Mouse (Mus musculus) CH12.LX (cell line): ENCODE data around the gene Gtpbp2. TPM values are rescaled to one million over a fixed set of nuclear protein-coding genes. Genes with fewer than 3 reads are reported as not detected.

ENCODE experiments used
- DNase-seq: peaks from one replicate; pipeline ENCODE4 v3.0.0-alpha.2; 2013; ENCODE audit errors: extremely low read depth
- H3K27ac ChIP-seq: 2 replicates; pipeline ENCODE4 v1.5.1; 2012; ENCODE audit warnings: low read depth, mild to moderate bottlenecking, control low read depth, moderate library complexity; ENCODE audit not compliant: insufficient read depth
- H3K27me3 ChIP-seq: replicated peaks from 2 replicates; pipeline ENCODE3; 2012; ENCODE audit warnings: inconsistent platforms
- H3K36me3 ChIP-seq, 2 experiments: replicated peaks in 1 of 2; 2 replicates each; pipeline versions ENCODE3 to v1.6.1; 2012; ENCODE audit warnings: inconsistent platforms in 1 of 2, low read length in 1 of 2, mild to moderate bottlenecking in 1 of 2, mixed read lengths in 1 of 2, moderate library complexity in 1 of 2; ENCODE audit not compliant: control insufficient read depth in 1 of 2, insufficient read depth in 1 of 2
- H3K4me1 ChIP-seq, 2 experiments: 2 replicates each; pipeline ENCODE4 v1.6.1; 2012; ENCODE audit warnings: inconsistent platforms in 1 of 2, moderate library complexity in 1 of 2; ENCODE audit not compliant: insufficient read depth in 2 of 2, control insufficient read depth in 1 of 2
- H3K4me2 ChIP-seq: 2 replicates; pipeline ENCODE4 v1.6.1; 2012; ENCODE audit warnings: low read depth, mild to moderate bottlenecking, control low read depth; ENCODE audit not compliant: poor library complexity, insufficient read depth, severe bottlenecking
- H3K4me3 ChIP-seq, 3 experiments: fragments of 150-350 bp in 1 of 3; sonication (generic) in 1 of 3; replicated peaks in 1 of 3; 2 replicates each; pipeline versions ENCODE3 to v1.5.1; 2011 to 2012; ENCODE audit warnings: low read depth in 2 of 3, low read length in 2 of 3, mild to moderate bottlenecking in 2 of 3, moderate library complexity in 2 of 3, control low read depth in 1 of 3, improper control_type of control experiment in 1 of 3, inconsistent platforms in 1 of 3, mixed read lengths in 1 of 3; ENCODE audit not compliant: poor library complexity in 1 of 3
- H3K79me2 ChIP-seq: replicated peaks from 2 replicates; pipeline ENCODE4 v1.6.1; 2012; ENCODE audit warnings: mild to moderate bottlenecking, moderate library complexity; ENCODE audit not compliant: control insufficient read depth, poor library complexity, insufficient read depth, severe bottlenecking; ENCODE audit errors: extremely low read depth
- H3K9ac ChIP-seq: 2 replicates; pipeline ENCODE4 v1.6.1; 2012; ENCODE audit warnings: low read depth, mild to moderate bottlenecking, control low read depth, moderate library complexity; ENCODE audit not compliant: insufficient read depth
- H3K9me3 ChIP-seq: replicated peaks from 2 replicates; pipeline ENCODE3; 2012; ENCODE audit warnings: low read length, inconsistent platforms, mixed read lengths
- BHLHE40 ChIP-seq: IDR thresholded peaks from 2 replicates; pipeline ENCODE4 v1.6.1; 2011; ENCODE audit warnings: mild to moderate bottlenecking, low read depth, low read length, improper control_type of control experiment
- CHD1 ChIP-seq: IDR thresholded peaks from 2 replicates; pipeline ENCODE4 v1.6.1; 2012; ENCODE audit warnings: low read depth, low read length, improper control_type of control experiment, inconsistent platforms
- CHD2 ChIP-seq: IDR thresholded peaks from 2 replicates; pipeline ENCODE4 v1.6.1; 2011; ENCODE audit warnings: low read length, improper control_type of control experiment
- CTCF ChIP-seq, 2 experiments: IDR thresholded peaks in 1 of 2; conservative IDR thresholded peaks in 1 of 2; 2 replicates each; pipeline ENCODE4 v1.5.1; 2011 to 2012; ENCODE audit warnings: low read depth in 2 of 2, low read length in 2 of 2, improper control_type of control experiment in 1 of 2, inconsistent platforms in 1 of 2, mild to moderate bottlenecking in 1 of 2, moderate library complexity in 1 of 2
- E2F4 ChIP-seq: IDR thresholded peaks from 2 replicates; pipeline ENCODE4 v1.6.1; 2011; ENCODE audit warnings: low read depth, low read length, improper control_type of control experiment; ENCODE audit not compliant: insufficient replicate concordance
- ELF1 ChIP-seq: IDR thresholded peaks from 2 replicates; pipeline ENCODE4 v1.6.1; 2014; ENCODE audit warnings: low read depth, mild to moderate bottlenecking, inconsistent platforms, low read length, improper control_type of control experiment
- EP300 ChIP-seq: IDR thresholded peaks from 2 replicates; pipeline ENCODE4 v1.6.1; 2011; ENCODE audit warnings: low read length, improper control_type of control experiment
- ETS1 ChIP-seq: conservative IDR thresholded peaks from 2 replicates; pipeline ENCODE4 v1.6.1; 2012; ENCODE audit warnings: low read depth, mild to moderate bottlenecking, inconsistent platforms, low read length, improper control_type of control experiment, moderate library complexity
- HCFC1 ChIP-seq: IDR thresholded peaks from 2 replicates; pipeline ENCODE4 v1.6.1; 2012; ENCODE audit warnings: low read depth, mild to moderate bottlenecking, inconsistent platforms, low read length, improper control_type of control experiment
- JUND ChIP-seq: conservative IDR thresholded peaks from 2 replicates; pipeline ENCODE4 v1.6.1; 2011; ENCODE audit warnings: low read depth, low read length, improper control_type of control experiment
- MAX ChIP-seq: IDR thresholded peaks from 2 replicates; pipeline ENCODE4 v1.6.1; 2011; ENCODE audit warnings: low read length, improper control_type of control experiment
- MAZ ChIP-seq: IDR thresholded peaks from 2 replicates; pipeline ENCODE4 v1.6.1; 2012; ENCODE audit warnings: low read depth, mild to moderate bottlenecking, inconsistent platforms, low read length, improper control_type of control experiment, moderate library complexity
- MEF2A ChIP-seq: IDR thresholded peaks from 2 replicates; pipeline ENCODE4 v1.6.1; 2014; ENCODE audit warnings: low read depth, mild to moderate bottlenecking, inconsistent platforms, low read length, improper control_type of control experiment, borderline replicate concordance
- MXI1 ChIP-seq: IDR thresholded peaks from 2 replicates; pipeline ENCODE4 v1.6.1; 2011; ENCODE audit warnings: mild to moderate bottlenecking, low read depth, low read length, improper control_type of control experiment
- MYC ChIP-seq: IDR thresholded peaks from 2 replicates; pipeline ENCODE4 v1.6.1; 2011; ENCODE audit warnings: low read depth, mild to moderate bottlenecking, improper control_type of control experiment, low read length
- NELFE ChIP-seq: IDR thresholded peaks from 2 replicates; pipeline ENCODE4 v1.6.1; 2011; ENCODE audit warnings: low read depth, low read length, improper control_type of control experiment
- POLR2A ChIP-seq: IDR thresholded peaks from 2 replicates; pipeline ENCODE4 v1.6.1; 2011; ENCODE audit warnings: low read depth, mild to moderate bottlenecking, improper control_type of control experiment, low read length
- RAD21 ChIP-seq: IDR thresholded peaks from 2 replicates; pipeline ENCODE4 v1.6.1; 2011; ENCODE audit warnings: low read depth, mild to moderate bottlenecking, low read length, improper control_type of control experiment, moderate library complexity
- SIN3A ChIP-seq: IDR thresholded peaks from 2 replicates; pipeline ENCODE4 v1.6.1; 2012; ENCODE audit warnings: low read length, improper control_type of control experiment, inconsistent platforms
- SMC3 ChIP-seq: IDR thresholded peaks from 2 replicates; pipeline ENCODE4 v1.6.1; 2011; ENCODE audit warnings: low read depth, low read length, improper control_type of control experiment
- TBP ChIP-seq: conservative IDR thresholded peaks from 2 replicates; pipeline ENCODE4 v1.6.1; 2011; ENCODE audit warnings: low read depth, low read length, improper control_type of control experiment
- TCF12 ChIP-seq: IDR thresholded peaks from 2 replicates; pipeline ENCODE4 v1.6.1; 2014; ENCODE audit warnings: low read depth, mild to moderate bottlenecking, inconsistent platforms, low read length, improper control_type of control experiment
- USF1 ChIP-seq: IDR thresholded peaks from 2 replicates; pipeline ENCODE4 v1.6.1; 2014; ENCODE audit warnings: low read depth, mild to moderate bottlenecking, inconsistent platforms, low read length, improper control_type of control experiment
- USF2 ChIP-seq: conservative IDR thresholded peaks from 2 replicates; pipeline ENCODE4 v1.6.1; 2011; ENCODE audit warnings: low read depth, low read length, improper control_type of control experiment
- ZC3H11A ChIP-seq: IDR thresholded peaks from 2 replicates; pipeline ENCODE4 v1.6.1; 2012; ENCODE audit warnings: low read depth, mild to moderate bottlenecking, inconsistent platforms, low read length, improper control_type of control experiment
- ZKSCAN1 ChIP-seq: IDR thresholded peaks from 2 replicates; pipeline ENCODE4 v1.6.1; 2012; ENCODE audit warnings: low read depth, inconsistent platforms, low read length, improper control_type of control experiment, borderline replicate concordance
- ZNF384 ChIP-seq: IDR thresholded peaks from 2 replicates; pipeline ENCODE4 v1.6.1; 2012; ENCODE audit warnings: low read depth, low read length, improper control_type of control experiment, inconsistent platforms
- dilution Hi-C: fragments of 300-500 bp; cut with MboI; formaldehyde crosslinking; loops from 2 replicates; pipeline ENCODE4 v1.14.3; 2020; ENCODE audit warnings: low sequenced_read_pairs; ENCODE audit not compliant: extremely low pct_unique_long_range_greater_than_20kb, extremely low pct_ligation_motif_present
- in situ Hi-C: fragments of 300-500 bp; cut with MboI; formaldehyde crosslinking; loops from 3 replicates; pipeline ENCODE4 v1.14.3; 2019; ENCODE audit warnings: low sequenced_read_pairs, low pct_ligation_motif_present, low pct_unique_long_range_greater_than_20kb, mixed read lengths
- polyA plus RNA-seq: library from polyadenylated mRNA; unstranded; fragments of >175 nt; gene quantifications from 2 replicates; pipeline ENCODE4 v1.2.1, GENCODE M21; 2012; ENCODE audit warnings: low read depth; ENCODE audit not compliant: insufficient read length
- total RNA-seq, 2 experiments: library from RNA; depleted of rRNA; stranded (reverse); fragments of 300-350 nt in 1 of 2; fragments of >200 nt in 1 of 2; gene quantifications; 2 replicates each; pipeline ENCODE4 v1.2.3; 2012 to 2014

Gene Gtpbp2
- total and polyA plus RNA-seq, 3 experiments: 14.9 to 104 (median 20.8) TPM

- in situ Hi-C loops: no loop called here
- H3K4me3 ChIP-seq: no peak overlapping the region
- no peak overlapping the region for H3K9ac ChIP-seq
- H3K27me3 ChIP-seq: no peaks in the 10 kb centered on the region
- H3K36me3 ChIP-seq: peaks cover 58 to 60% of the 10 kb centered on the region in 2 experiments
- H3K4me2 ChIP-seq: no peak overlapping the region
- peaks cover 16 to 27% of the 10 kb centered on the region in 2 experiments for H3K4me1 ChIP-seq
- no peak overlapping the region for H3K27ac ChIP-seq
- no peak for TF ChIP-seq ELF1
- no peak for TF ChIP-seq SMC3
- no peak for TF ChIP-seq JUND
- no peak for TF ChIP-seq E2F4
- no peak for TF ChIP-seq ZC3H11A
- no peak for TF ChIP-seq TCF12
- TF ChIP-seq SIN3A: no peak
- TF ChIP-seq MAX: no peak
- no peak for TF ChIP-seq NELFE
- no peak for TF ChIP-seq POLR2A
- no peak for TF ChIP-seq MEF2A
- no peak for TF ChIP-seq TBP
- no peak for TF ChIP-seq ZKSCAN1
- TF ChIP-seq EP300: no peak
- TF ChIP-seq CTCF (conservative IDR thresholded peaks at IDR 0.05 in 1 of 2, IDR thresholded peaks at IDR 0.05 in 1 of 2; ENCODE audit: low read depth in 2 of 2, low read length in 2 of 2): no peak
- no peak for TF ChIP-seq USF1
- TF ChIP-seq ETS1: no peak
- DNase-seq: no peak
- H3K9me3 ChIP-seq: no peaks in the 10 kb centered on the region
- dilution Hi-C loops: no loop called here
- H3K79me2 ChIP-seq: peaks cover 15% of the 10 kb centered on the region
Measured at GRCm38 (mm10) chr17:46164791-46165190, 4.0 kb downstream of the Gtpbp2 start.

DNA sequence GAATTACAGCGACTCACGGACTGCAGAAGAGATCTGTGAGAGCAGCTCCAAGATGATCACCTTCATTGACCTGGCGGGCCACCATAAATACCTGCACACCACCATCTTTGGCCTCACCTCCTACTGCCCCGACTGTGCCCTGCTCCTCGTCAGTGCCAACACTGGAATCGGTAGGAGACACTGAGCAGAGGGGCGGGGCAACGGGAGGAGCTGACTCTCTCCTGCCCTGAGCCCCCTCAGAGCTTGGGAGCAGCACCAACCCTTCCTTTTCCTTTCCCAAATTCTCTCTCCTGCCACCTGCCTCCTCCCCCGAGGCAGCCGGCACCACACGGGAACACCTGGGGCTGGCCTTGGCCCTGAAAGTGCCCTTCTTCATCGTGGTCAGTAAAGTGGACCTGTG is 4.6 kb downstream of the Gtpbp2 start:
- Histone ChIP-seq H3K27me3 (no peaks in the 10 kb centered on the region), H3K79me2 (peaks cover 15% of the 10 kb centered on the region), H3K4me3 (no peak overlapping the region), H3K36me3 (peaks cover 63 to 66% of the 10 kb centered on the region in 2 experiments), H3K9ac (no peak overlapping the region), H3K9me3 (no peaks in the 10 kb centered on the region), H3K27ac (no peak overlapping the region), H3K4me2 (no peak overlapping the region), H3K4me1 (peaks cover 16 to 25% of the 10 kb centered on the region in 2 experiments)
- dilution Hi-C loops (no loop called here), in situ Hi-C loops (no loop called here)
- no peak for TF ChIP-seq ELF1
- TF ChIP-seq EP300: no peak
- TF ChIP-seq MAZ: no peak
- no peak for TF ChIP-seq CHD1
- TF ChIP-seq RAD21: no peak
- no peak for TF ChIP-seq NELFE
- TF ChIP-seq BHLHE40: no peak
- no peak for TF ChIP-seq ZC3H11A
- no peak for TF ChIP-seq ZNF384
- TF ChIP-seq MXI1: no peak
- TF ChIP-seq USF2: no peak
- no peak for TF ChIP-seq HCFC1
- TF ChIP-seq ETS1: no peak
- no peak for TF ChIP-seq USF1
- TF ChIP-seq MAX: no peak
- no peak for TF ChIP-seq MYC
- TF ChIP-seq TBP: no peak
- TF ChIP-seq CHD2: no peak
- DNase-seq: no peak
